Mouse (Mus musculus) bone marrow macrophage, adult 2 months (primary cell): ENCODE measurements around the gene Usp35.

ENCODE experiments used
- CTCF ChIP-seq: IDR thresholded peaks from 2 replicates; pipeline ENCODE4 v1.5.1; 2012; ENCODE audit warnings: low read depth, mild to moderate bottlenecking, low read length, moderate library complexity
- POLR2A ChIP-seq: IDR thresholded peaks from 2 replicates; pipeline ENCODE4 v1.6.1; 2012; ENCODE audit warnings: mild to moderate bottlenecking, low read depth, low read length, borderline replicate concordance

- TF ChIP-seq CTCF (no peak), POLR2A (no peak)
Observed at GRCm38 (mm10) chr7:97330931-97331645, 732 bp downstream of the Usp35 start.
